ENCODE assay signal across 18 mouse cellular contexts in the genomic region with DNA sequence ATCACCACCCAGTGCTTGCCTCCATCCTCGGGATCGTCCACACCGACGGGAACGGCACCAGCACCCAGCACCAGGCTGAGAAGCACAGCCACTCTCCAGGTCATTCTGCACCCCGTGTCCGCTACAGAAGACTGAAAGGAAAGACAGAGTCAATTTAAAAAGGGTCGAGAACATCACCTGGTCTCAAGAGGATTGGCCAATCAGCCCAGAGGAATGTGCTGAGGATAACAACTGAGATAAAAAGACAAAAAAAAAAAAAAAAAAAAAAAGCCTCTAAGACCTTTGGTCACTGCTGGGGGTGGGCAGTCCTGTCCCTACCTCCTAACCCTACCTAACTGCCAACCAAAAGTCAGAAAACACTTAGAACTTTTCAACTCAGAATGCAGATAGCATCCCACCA. TPM values are rescaled to one million over a fixed set of nuclear protein-coding genes. Genes with fewer than 3 reads are reported as not detected.
DNase-seq lines count a peak whose midpoint lies in the region; ATAC-seq and TF ChIP-seq lines count a peak whose summit lies in the region.
"Had no signal": no experiment of that assay in that cellular context is flagged by ENCODE, and none has a peak within 500 bp of the region (broad histone marks: within the 10 kb centered on the region; RNA-seq: fewer than 3 reads in every experiment).

No protein-coding gene starts in this region.

- no peak overlapping the region for H3K9ac ChIP-seq in heart, embryonic 12.5 days
- H3K9ac ChIP-seq in heart, embryonic 16.5 days (ENCODE audit: low read length): no peak overlapping the region
- H3K9ac ChIP-seq: embryonic facial prominence, embryonic 12.5 days; forebrain, embryonic 15.5 days; hindbrain, embryonic 15.5 days had no signal

- peaks cover 4% of the 10 kb centered on the region for H3K36me3 ChIP-seq in heart, embryonic 12.5 days
- peaks cover 8% of the 10 kb centered on the region; the same call in 1 of the 2 replicates for H3K36me3 ChIP-seq in heart, embryonic 16.5 days (ENCODE audit: control insufficient read depth, insufficient read depth)
- H3K36me3 ChIP-seq in kidney, adult 2 months (ENCODE audit: control insufficient read depth, insufficient read depth, low read length): 0 out of 2 replicates have a peak, but pooled peaks cover 1% of the 10 kb centered on the region

- TF ChIP-seq POLR2A in kidney, adult 2 months (IDR thresholded peaks at IDR 0.05; ENCODE audit: low read depth, low read length): no peak

- TF ChIP-seq CTCF in kidney, adult 2 months (conservative IDR thresholded peaks at IDR 0.05; ENCODE audit: insufficient read depth, insufficient read length, low read depth, low read length): no peak

- intact Hi-C loops in heart, postnatal 10 days (cut with DNase I): no loop called here

- H3K4me2 ChIP-seq in heart, embryonic 12.5 days: peak overlapping the region; percentile 33; the same call in 1 of the 2 replicates
- H3K4me2 ChIP-seq in heart, embryonic 16.5 days (ENCODE audit: low read depth, low read length): no peak overlapping the region
- H3K4me2 ChIP-seq: embryonic facial prominence, embryonic 12.5 days; forebrain, embryonic 15.5 days; hindbrain, embryonic 15.5 days had no signal

- H3K27ac ChIP-seq in heart, embryonic 12.5 days (ENCODE audit: poor library complexity, severe bottlenecking): peak overlapping the region; percentile 59
- H3K27ac ChIP-seq in heart, embryonic 16.5 days (ENCODE audit: low read length): 0 out of 2 replicates have a peak overlapping the region, but pooled peaks have one; percentile 9
- peak overlapping the region; percentile 91 for H3K27ac ChIP-seq in kidney, adult 2 months (ENCODE audit: insufficient read depth, low read depth, low read length)
- H3K27ac ChIP-seq: embryonic facial prominence, embryonic 12.5 days; forebrain, embryonic 15.5 days; hindbrain, embryonic 15.5 days had no signal

- H3K4me1 ChIP-seq in heart, embryonic 12.5 days (replicated peaks): peaks cover 55% of the 10 kb centered on the region
- H3K4me1 ChIP-seq in heart, embryonic 16.5 days (ENCODE audit: control insufficient read depth, insufficient read depth, low read length): peaks cover 43% of the 10 kb centered on the region
- peaks cover 19% of the 10 kb centered on the region; the same call in 1 of the 2 replicates for H3K4me1 ChIP-seq in kidney, adult 2 months (ENCODE audit: control insufficient read depth, insufficient read depth, low read length)
- H3K4me1 ChIP-seq: forebrain, embryonic 15.5 days had no signal

- peaks cover 5% of the 10 kb centered on the region; the same call in 1 of the 2 replicates for H3K9me3 ChIP-seq in heart, embryonic 12.5 days (replicated peaks)
- H3K9me3 ChIP-seq in heart, embryonic 16.5 days (replicated peaks; ENCODE audit: control insufficient read depth, low read length): peaks cover 3% of the 10 kb centered on the region; the same call in 1 of the 2 replicates
- H3K9me3 ChIP-seq: forebrain, embryonic 15.5 days; hindbrain, embryonic 15.5 days had no signal

- no peaks in the 10 kb centered on the region for H3K27me3 ChIP-seq in heart, embryonic 12.5 days (replicated peaks)
- no peaks in the 10 kb centered on the region for H3K27me3 ChIP-seq in heart, embryonic 16.5 days (ENCODE audit: control insufficient read depth, insufficient read depth, low read length)
- H3K27me3 ChIP-seq in kidney, adult 2 months (replicated peaks; ENCODE audit: control insufficient read depth, insufficient read depth, low read length): no peaks in the 10 kb centered on the region
- H3K27me3 ChIP-seq: CH12.LX; embryonic facial prominence, embryonic 12.5 days; forebrain, embryonic 15.5 days; hindbrain, embryonic 15.5 days; Patski had no signal

- no peak overlapping the region for H3K4me3 ChIP-seq in heart, embryonic 12.5 days
- H3K4me3 ChIP-seq in heart, embryonic 16.5 days (ENCODE audit: low read length): no peak overlapping the region
- H3K4me3 ChIP-seq in kidney, adult 2 months (ENCODE audit: insufficient read depth, low read depth, low read length): peak overlapping the region; percentile 59
- H3K4me3 ChIP-seq: embryonic facial prominence, embryonic 12.5 days; forebrain, embryonic 15.5 days; hindbrain, embryonic 15.5 days had no signal

- ATAC-seq in heart, embryonic 12.5 days (ENCODE audit: insufficient number of reproducible peaks, low FRiP score): no peak
- no peak for ATAC-seq in heart, embryonic 16.5 days (replicated peaks; ENCODE audit: extremely low read depth, insufficient read depth, low FRiP score)
- ATAC-seq: activated CD4-positive, CD25-positive, alpha-beta regulatory T cell, adult 4 months; forebrain, embryonic 15.5 days; Patski had no signal

- no peak for DNase-seq in heart, adult 11 months
- no peak for DNase-seq in heart, postnatal 10 days
- peak; percentile 67 for DNase-seq in kidney, adult 2 months
- DNase-seq in kidney, adult 11 months: no peak
- DNase-seq in yolk sac, embryonic 10.5 days (ENCODE audit: low spot score): peak; percentile 58
- DNase-seq: adrenal gland, postnatal 14 days; cerebellum, adult 11-12 months; cerebellum, adult 9-10 months; cerebellum, postnatal 25 days; gastrocnemius, postnatal 14 days had no signal

- 48% methylated on average over 8 of the region's 8 CpGs for WGBS in heart, embryonic 12.5 days
- WGBS in heart, embryonic 16.5 days: 50% methylated on average over 8 of the region's 8 CpGs
- WGBS in kidney, adult 2 months: 73% methylated on average over 8 of the region's 8 CpGs

RNA-seq across cellular contexts. Expression of a gene that starts 16.0 kb away (rescaled TPM):
- polyA plus RNA-seq in heart, embryonic 12.5 days (2016; fragmentation: Nextera tagmentation; extraction: Ambion mirVana): 126 and 127 TPM in 2 replicates
- 105 and 107 TPM in 2 replicates for polyA plus RNA-seq in heart, embryonic 16.5 days (2015; fragmentation: Nextera tagmentation; extraction: Ambion mirVana)
- 10 to 100 TPM; 93.2 to 94.9 TPM for total RNA-seq in heart, postnatal 10 days (2021)
- 1,163 and 1,191 TPM in 2 replicates for polyA plus RNA-seq in kidney, adult 2 months (2012; rRNA removed)

RNA-seq across cellular contexts. Expression of a gene that starts 45.3 kb away (rescaled TPM):
- polyA plus RNA-seq in heart, embryonic 12.5 days (2016; fragmentation: Nextera tagmentation; extraction: Ambion mirVana): 28.8 and 29.0 TPM in 2 replicates
- 24.2 and 26.7 TPM in 2 replicates for polyA plus RNA-seq in heart, embryonic 16.5 days (2015; fragmentation: Nextera tagmentation; extraction: Ambion mirVana)
- 10 to 100 TPM; 24.5 to 25.9 TPM for total RNA-seq in heart, postnatal 10 days (2021)
- 12.8 and 14.8 TPM in 2 replicates for polyA plus RNA-seq in kidney, adult 2 months (2012; rRNA removed)

Comparison
In these comparisons a context has a peak if more than half of its experiments do, and no peak if none do; other contexts are left out.
1. DNase-seq: peak in kidney, adult 2 months (single experiment) and yolk sac, embryonic 10.5 days (single experiment); none in heart, adult 11 months (single experiment), heart, postnatal 10 days (0 of 2) and kidney, adult 11 months (single experiment).
2. H3K27ac ChIP-seq: peak in every context shown above with its lines; median percentile 91 in kidney, adult 2 months; 59 in heart, embryonic 12.5 days; 9 in heart, embryonic 16.5 days.